Mouse (Mus musculus) forebrain, embryonic 10.5 days (tissue): Measurements from ENCODE around the gene Shroom3. TPM values are rescaled to one million over a fixed set of nuclear protein-coding genes. Genes with fewer than 3 reads are reported as not detected.
A peak's percentile ranks its signal among the peaks of the same experiment; 100 is the strongest.

Experiments
- DNase-seq: peaks from one replicate; pipeline ENCODE4 v3.0.0-alpha.2; 2017; ENCODE audit warnings: low spot score; ENCODE audit errors: extremely low spot score
- H3K27ac ChIP-seq: fragments of 300-500 bp; sonication (generic); 2 replicates; pipeline ENCODE4 v1.5.1; 2016; ENCODE audit warnings: mild to moderate bottlenecking
- H3K27me3 ChIP-seq: fragments of 300-500 bp; sonication (generic); 2 replicates; pipeline ENCODE4 v1.6.1; 2016; ENCODE audit warnings: mild to moderate bottlenecking; ENCODE audit not compliant: poor library complexity, severe bottlenecking
- H3K36me3 ChIP-seq: fragments of 300-500 bp; sonication (generic); replicated peaks from 2 replicates; pipeline ENCODE4 v1.6.1; 2016; ENCODE audit warnings: mild to moderate bottlenecking, moderate library complexity
- H3K4me1 ChIP-seq: fragments of 300-500 bp; sonication (generic); 2 replicates; pipeline ENCODE4 v1.6.1; 2016
- H3K4me3 ChIP-seq: fragments of 300-500 bp; sonication (generic); 2 replicates; pipeline ENCODE4 v1.5.1; 2016; ENCODE audit warnings: mild to moderate bottlenecking, moderate library complexity
- H3K9me3 ChIP-seq: fragments of 300-500 bp; sonication (generic); 2 replicates; pipeline ENCODE4 v1.6.1; 2016; ENCODE audit warnings: mild to moderate bottlenecking, moderate library complexity
- WGBS: fragments of 180-500 bp; shearing (Covaris S2); methylation state at CpG from one replicate; pipeline ENCODE4 v1.1.7; 2016; 5-methylcytosine and 5-hydroxymethylcytosine counted together
- polyA plus RNA-seq: library from polyadenylated mRNA; unstranded; fragments of >200 nt; fragmentation: Nextera tagmentation; extraction: Ambion mirVana; gene quantifications from 2 replicates; pipeline ENCODE4 v1.2.1, GENCODE M21; 2016

Shroom3 gene
- 8.1 and 9.1 TPM in 2 replicates for polyA plus RNA-seq

DNA sequence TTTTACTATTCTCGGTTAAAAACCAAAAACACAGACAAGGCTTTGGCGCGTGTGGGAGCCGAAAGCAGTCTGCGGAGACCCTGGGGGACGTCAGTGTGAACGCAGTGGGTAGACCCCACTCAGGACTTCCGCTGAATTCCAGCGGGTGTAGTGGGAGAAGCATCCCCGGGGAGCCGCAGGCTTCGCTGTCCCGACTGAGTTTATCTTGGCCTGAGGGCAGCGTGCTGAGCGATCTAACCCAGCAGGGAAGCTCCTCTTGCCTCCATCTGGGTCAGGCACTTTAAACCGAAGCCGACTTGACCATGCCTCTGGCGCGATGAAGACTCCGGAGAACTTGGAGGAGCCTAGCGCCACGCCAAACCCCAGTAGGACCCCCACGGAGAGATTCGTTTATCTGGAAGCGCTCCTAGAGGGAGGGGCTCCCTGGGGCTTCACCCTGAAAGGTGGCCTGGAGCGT lies at the start of gene Shroom3:
Gene Shroom3, plus strand, starts transcription at position 85 of the 457 bp plus-strand sequence.
- peak within 1 kb of the TSS; percentile 95 for H3K27ac ChIP-seq
- peak; percentile 68 for DNase-seq
- H3K9me3 ChIP-seq = no peaks in the 10 kb centered on the region
- H3K36me3 ChIP-seq = peaks cover 5% of the 10 kb centered on the region; the same call in 1 of the 2 replicates
- peak within 1 kb of the TSS; percentile 71 for H3K4me3 ChIP-seq
- no peaks in the 10 kb centered on the region for H3K27me3 ChIP-seq
- H3K4me1 ChIP-seq = peaks cover 54% of the 10 kb centered on the region
- WGBS = 0% methylated on average over 26 of the region's 26 CpGs

DNA sequence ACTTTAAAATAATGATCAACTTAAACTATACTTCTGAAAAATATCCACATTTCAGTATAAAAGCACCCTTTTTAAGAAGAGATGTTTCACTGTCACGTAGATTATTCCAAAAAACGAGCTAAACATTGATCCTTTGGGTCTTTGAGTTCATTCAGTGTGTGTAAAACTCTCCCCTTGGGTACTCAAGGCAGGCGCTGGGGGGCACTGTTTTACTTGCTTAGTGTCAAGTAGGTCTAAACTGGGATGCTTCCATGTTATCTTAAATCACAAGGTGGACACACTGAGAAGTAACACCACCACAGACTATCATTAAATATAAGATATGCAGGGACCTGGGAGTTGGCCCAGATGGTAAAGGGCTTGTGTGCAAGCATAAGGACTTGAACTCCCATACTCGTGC lies 49.7 kb upstream of the Shroom3 start:
- no peak for DNase-seq
- H3K27ac ChIP-seq = no peak overlapping the region
- no peaks in the 10 kb centered on the region for H3K36me3 ChIP-seq
- no peak overlapping the region for H3K4me3 ChIP-seq
- WGBS = 62% methylated on average over 4 of the region's 4 CpGs
- H3K4me1 ChIP-seq = no peaks in the 10 kb centered on the region
- no peaks in the 10 kb centered on the region for H3K27me3 ChIP-seq
- H3K9me3 ChIP-seq = no peaks in the 10 kb centered on the region

DNA sequence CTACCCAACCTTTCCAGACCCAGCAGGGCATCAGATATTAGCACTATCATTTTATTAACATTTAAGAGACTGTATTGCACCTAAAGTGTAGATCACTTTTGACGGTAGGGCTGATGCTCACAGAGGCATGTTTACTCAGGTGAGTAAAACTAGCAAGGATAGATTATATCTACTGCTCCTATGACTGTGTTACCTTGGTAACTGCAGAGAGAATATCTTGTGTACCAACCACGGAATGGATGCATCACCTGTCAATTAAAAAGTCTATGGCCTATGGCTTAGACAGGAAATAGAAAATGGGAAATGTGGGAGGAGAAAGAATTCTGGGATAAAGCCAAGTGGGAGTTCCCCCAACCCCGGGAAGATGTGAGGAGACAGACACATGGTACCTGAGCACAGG lies 48.3 kb upstream of the Shroom3 start:
- 78% methylated on average over 3 of the region's 3 CpGs for WGBS

DNA sequence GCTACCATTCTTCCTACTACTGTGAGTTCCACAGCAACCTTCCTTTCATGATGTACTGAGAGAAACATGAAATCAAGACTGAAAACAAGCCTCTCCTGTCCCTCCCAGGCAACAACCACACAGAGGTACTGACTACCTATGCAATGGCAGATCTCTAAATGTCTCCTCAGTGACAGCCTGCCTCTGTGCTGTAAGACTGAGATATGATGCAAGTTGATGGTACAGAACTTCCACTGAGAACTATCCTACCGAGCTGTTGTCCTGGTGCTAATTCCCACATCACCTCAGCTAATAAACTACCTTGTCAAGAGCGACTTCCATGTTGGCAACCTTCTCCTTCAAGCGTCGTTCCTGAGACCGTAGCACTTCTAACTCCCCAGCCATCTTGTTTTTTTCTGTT lies 47.3 kb upstream of the Shroom3 start:
- no peaks in the 10 kb centered on the region for H3K9me3 ChIP-seq
- H3K4me3 ChIP-seq = no peak overlapping the region
- no peak for DNase-seq
- H3K27ac ChIP-seq = no peak overlapping the region
- WGBS = 93% methylated on average over 5 of the region's 5 CpGs
- H3K36me3 ChIP-seq = no peaks in the 10 kb centered on the region
- H3K27me3 ChIP-seq = no peaks in the 10 kb centered on the region
- no peaks in the 10 kb centered on the region for H3K4me1 ChIP-seq

More for the DNA sequence above, 48.3 kb upstream of the Shroom3 start:
- Histone ChIP-seq H3K4me3 (no peak overlapping the region), H3K36me3 (no peaks in the 10 kb centered on the region), H3K27me3 (no peaks in the 10 kb centered on the region), H3K4me1 (no peaks in the 10 kb centered on the region), H3K27ac (no peak overlapping the region), H3K9me3 (no peaks in the 10 kb centered on the region)
- no peak for DNase-seq

DNA sequence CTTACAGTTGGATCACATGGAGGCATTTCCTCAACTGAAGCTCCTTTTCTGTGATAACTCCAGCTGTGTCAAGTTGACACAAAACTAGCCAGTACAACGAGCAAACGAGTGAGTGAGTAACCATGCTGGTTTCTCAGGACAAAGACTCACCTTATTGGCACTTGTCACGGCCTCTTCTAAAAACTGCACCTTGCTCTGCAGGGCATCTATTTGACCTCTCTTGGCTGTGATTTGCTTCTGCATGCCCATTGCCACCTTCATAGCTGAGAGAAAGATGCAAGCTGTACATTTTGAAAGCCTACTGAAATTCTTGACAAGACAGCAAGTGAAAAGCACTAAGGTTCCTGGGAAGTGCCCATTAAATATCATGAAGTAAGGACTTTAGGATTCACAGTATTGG lies 42.4 kb upstream of the Shroom3 start:
- Histone ChIP-seq H3K9me3 (no peaks in the 10 kb centered on the region), H3K27ac (no peak overlapping the region), H3K27me3 (no peaks in the 10 kb centered on the region), H3K4me1 (no peaks in the 10 kb centered on the region), H3K36me3 (no peaks in the 10 kb centered on the region), H3K4me3 (no peak overlapping the region)
- 85% methylated on average over 3 of the region's 3 CpGs for WGBS
- no peak for DNase-seq

DNA sequence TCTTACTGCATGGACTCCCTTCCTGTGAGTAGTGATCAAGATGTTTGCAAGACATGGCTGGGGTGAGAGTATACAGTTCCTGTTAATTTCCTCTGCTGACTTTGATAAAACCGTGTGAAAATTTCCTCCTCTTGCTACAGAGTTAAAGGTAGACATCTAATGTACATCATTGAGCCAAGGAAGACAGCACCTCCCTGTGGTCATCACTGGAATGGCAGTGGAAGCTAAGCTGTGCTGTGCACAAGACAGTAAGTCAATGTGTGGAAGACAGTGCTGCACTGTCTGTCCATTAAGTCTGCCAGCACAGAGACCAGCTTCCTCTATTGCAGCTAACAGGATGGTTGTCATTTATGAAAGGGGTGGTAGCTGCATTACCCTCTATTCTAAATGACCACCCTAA lies 27.0 kb upstream of the Shroom3 start:
- H3K27me3 ChIP-seq = no peaks in the 10 kb centered on the region
- DNase-seq = peak; percentile 55
- no peaks in the 10 kb centered on the region for H3K9me3 ChIP-seq
- H3K27ac ChIP-seq = no peak overlapping the region
- 0 out of 2 replicates have a peak, but pooled peaks cover 5% of the 10 kb centered on the region for H3K36me3 ChIP-seq
- no peaks in the 10 kb centered on the region for H3K4me1 ChIP-seq
- 15% methylated on average over 1 of the region's 1 CpGs for WGBS
- H3K4me3 ChIP-seq = no peak overlapping the region

DNA sequence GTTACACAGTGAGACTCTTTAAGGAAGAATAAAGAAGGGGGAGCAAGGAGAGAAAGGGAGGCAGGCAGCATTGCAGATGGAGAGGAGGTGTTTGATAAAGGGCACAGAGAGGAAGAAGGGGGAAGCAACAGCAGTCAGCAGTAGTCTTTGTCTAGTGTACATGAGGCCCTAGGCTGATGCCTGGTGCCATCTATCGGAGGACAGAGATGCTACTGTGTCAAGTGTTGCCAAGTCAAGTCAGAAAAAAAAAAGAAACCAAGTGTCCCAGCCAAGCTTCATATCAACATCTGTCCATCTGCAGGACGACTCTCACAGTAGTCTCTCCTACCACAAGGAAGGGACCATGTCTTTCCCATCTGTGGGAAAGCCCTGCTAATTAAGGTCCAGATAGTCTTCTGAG lies 18.9 kb upstream of the Shroom3 start:
- Histone ChIP-seq H3K27ac (no peak overlapping the region), H3K36me3 (0 out of 2 replicates have a peak, but pooled peaks cover 5% of the 10 kb centered on the region), H3K4me3 (no peak overlapping the region), H3K27me3 (no peaks in the 10 kb centered on the region), H3K9me3 (no peaks in the 10 kb centered on the region), H3K4me1 (peaks cover under 1% of the 10 kb centered on the region; the same call in 1 of the 2 replicates)
- DNase-seq = no peak
- WGBS = 77% methylated on average over 2 of the region's 2 CpGs

DNA sequence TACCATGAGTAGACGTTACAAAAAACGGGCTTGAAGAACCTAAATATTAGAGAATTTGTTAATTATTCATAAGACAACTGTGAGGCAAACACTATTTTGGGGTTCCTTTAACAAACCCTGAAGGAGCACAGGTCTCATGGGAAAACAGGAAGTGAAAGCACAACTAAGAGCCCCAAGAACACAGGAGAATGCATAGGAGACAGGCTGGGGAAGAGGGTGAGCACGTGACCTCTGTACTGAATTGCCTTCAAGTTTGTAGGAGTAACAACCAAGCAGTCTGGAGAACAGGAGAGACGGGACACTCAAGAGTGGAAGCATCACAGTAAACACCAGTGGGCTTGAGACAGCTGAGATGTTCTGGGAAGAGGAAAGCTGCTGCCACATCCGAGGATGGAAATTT lies 16.4 kb upstream of the Shroom3 start:
- Histone ChIP-seq H3K9me3 (no peaks in the 10 kb centered on the region), H3K4me3 (no peak overlapping the region), H3K36me3 (no peaks in the 10 kb centered on the region), H3K27me3 (no peaks in the 10 kb centered on the region), H3K4me1 (peaks cover 11% of the 10 kb centered on the region), H3K27ac (no peak overlapping the region)
- no peak for DNase-seq
- 82% methylated on average over 5 of the region's 5 CpGs for WGBS

DNA sequence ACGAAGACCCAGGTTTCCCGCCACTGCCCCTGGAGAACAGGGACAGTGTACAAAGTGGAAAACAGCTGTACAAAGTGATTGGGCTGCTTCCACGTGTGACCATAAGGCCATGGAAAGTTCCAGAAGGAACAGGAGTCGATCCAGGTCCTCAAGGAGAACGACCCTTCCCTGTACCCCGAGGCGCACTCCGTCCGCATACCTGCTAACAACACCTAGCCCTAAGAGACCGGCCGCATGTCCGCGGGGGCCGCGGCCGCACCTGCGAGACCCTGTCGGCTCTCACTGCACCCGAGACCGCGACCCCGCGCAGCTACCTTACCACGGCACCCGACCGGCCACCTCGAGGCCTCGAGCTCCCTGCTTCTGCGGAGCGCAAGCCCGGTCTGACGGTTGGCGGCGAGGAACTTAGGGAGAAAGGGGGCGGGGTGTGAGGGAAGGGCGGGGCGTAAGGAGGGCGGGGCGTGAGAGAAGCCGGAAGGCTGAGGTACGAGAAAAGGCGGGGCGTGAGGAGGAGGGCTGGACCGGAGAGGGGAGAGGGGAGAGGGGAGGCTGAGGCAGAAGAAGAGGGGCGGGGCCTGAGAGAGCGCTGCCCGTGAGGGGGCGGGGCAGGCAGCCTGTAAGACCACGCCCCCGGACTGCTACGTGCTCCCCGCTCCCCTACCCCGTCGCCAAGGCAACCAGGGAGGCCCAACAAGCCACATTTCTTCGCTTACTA lies 8.2 kb upstream of the Shroom3 start, which contains the start of gene Ccdc158:
Gene Ccdc158, minus strand, starts transcription at position 413 of the 715 bp plus-strand sequence.
- DNase-seq = peak; percentile 92
- Histone ChIP-seq H3K27me3 (peaks cover 17% of the 10 kb centered on the region), H3K4me3 (peak within 1 kb of the TSS; percentile 57), H3K36me3 (no peaks in the 10 kb centered on the region), H3K27ac (peak within 1 kb of the TSS; percentile 78), H3K4me1 (peaks cover 30% of the 10 kb centered on the region), H3K9me3 (no peaks in the 10 kb centered on the region)
- 15% methylated on average over 51 of the region's 55 CpGs for WGBS

DNA sequence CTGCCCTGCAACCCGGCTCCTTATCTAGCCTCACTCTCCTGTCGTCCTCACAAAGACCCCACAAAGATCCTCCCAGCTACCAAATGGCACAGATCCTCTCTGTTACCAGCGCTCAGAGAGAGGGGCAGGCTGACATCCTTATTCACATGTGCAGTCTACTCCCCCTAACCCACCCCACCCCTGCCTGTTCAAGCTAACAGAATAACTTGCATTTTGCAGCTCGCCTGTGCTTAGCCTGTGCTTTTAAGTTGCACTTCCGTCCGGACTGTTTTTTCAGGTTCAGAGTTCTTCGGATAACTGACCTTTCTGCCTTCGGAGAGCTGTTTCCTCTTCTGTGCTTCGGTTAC lies 7.7 kb upstream of the Shroom3 start:
- peaks cover 27% of the 10 kb centered on the region for H3K4me1 ChIP-seq
- DNase-seq = no peak
- peak overlapping the region; percentile 78 for H3K27ac ChIP-seq
- peak overlapping the region; percentile 57 for H3K4me3 ChIP-seq
- H3K36me3 ChIP-seq = no peaks in the 10 kb centered on the region
- no peaks in the 10 kb centered on the region for H3K9me3 ChIP-seq
- peaks cover 17% of the 10 kb centered on the region for H3K27me3 ChIP-seq
- 4% methylated on average over 9 of the region's 9 CpGs for WGBS

DNA sequence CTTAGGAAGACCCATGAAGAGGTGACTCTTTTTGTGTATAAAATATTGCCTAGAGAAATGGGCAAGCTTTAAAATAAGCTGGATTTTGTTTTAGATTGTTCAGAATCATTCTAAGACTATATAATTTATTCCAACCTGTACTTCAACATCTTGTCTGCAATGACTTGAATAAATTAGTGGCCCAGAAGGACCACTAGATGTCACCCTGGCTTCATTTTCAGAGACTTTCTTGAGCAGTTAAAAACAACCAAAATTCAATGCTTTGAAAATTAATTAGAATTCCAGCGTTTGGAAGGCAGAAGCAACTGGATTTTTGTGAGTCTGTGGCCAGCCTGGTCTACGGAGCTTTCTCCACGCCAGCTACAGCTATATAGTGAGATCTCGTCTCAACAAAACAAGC lies 3.8 kb upstream of the Shroom3 start:
- DNase-seq = peak; percentile 30
- Histone ChIP-seq H3K36me3 (no peaks in the 10 kb centered on the region), H3K27ac (no peak overlapping the region), H3K9me3 (no peaks in the 10 kb centered on the region), H3K4me1 (peaks cover 51% of the 10 kb centered on the region), H3K4me3 (no peak overlapping the region), H3K27me3 (peaks cover 12% of the 10 kb centered on the region)
- WGBS = 39% methylated on average over 4 of the region's 4 CpGs

DNA sequence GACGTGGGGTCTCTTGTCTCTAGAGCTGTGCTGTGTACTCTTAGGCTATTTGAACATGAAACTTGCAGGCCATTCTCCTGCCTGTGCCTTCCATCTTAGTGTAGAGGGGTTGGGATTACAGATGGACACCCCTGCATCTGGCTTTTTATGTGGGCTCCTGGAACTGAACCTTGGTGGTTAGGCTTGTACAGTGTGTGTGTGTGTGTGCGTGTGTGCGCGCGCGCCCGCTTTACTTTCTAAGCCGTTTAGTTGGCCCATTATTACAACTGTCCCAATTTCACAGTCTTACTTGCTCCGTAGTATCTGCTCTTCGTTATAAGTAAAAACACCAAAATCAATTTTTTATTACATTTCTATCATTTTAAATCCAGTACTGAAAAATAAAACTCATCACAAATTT lies 1.4 kb upstream of the Shroom3 start:
- Histone ChIP-seq H3K36me3 (peaks cover 5% of the 10 kb centered on the region; the same call in 1 of the 2 replicates), H3K27me3 (peaks cover 1% of the 10 kb centered on the region; the same call in 1 of the 2 replicates), H3K27ac (peak overlapping the region; percentile 41), H3K9me3 (no peaks in the 10 kb centered on the region), H3K4me1 (peaks cover 44% of the 10 kb centered on the region), H3K4me3 (no peak overlapping the region)
- DNase-seq = no peak
- 86% methylated on average over 10 of the region's 10 CpGs for WGBS

DNA sequence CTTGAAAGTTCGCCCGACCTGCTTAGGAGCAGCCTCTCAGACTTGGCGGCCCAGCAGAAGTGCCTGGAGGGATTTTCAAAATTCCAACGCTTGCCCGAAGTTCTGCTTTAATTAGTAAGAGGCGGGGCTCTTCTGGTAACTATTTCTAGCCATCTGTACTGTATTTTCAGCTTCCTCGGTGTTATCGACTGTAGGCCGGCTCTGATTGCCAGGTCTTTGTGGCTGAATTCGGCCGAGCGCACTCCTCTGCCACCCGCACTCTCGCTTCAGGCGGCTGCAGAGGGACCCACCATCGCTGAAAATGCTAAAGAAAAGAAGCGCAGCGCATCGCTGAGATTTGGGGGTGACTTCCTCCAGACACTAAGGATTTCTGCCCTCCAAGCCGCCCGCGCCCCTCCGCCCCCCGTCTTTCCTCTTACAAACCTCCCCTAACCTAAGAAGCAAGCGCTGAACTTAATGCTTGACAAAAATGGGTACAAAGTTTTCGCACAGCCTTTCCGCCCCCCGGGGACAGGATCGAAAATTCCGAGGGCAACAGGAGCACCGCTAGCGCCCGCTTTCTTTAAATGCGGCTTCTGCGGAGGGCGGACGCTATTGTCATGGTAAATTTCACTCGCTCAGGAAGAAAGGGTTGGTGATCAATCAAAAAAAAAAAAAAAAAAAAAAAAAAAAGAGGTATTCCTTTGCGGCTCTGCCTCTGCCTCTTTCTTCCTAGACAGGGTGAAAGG lies 450 bp upstream of the Shroom3 start:
- DNase-seq = peak; percentile 71
- Histone ChIP-seq H3K4me3 (peak overlapping the region; percentile 71), H3K27ac (peak overlapping the region; percentile 95), H3K27me3 (no peaks in the 10 kb centered on the region), H3K9me3 (no peaks in the 10 kb centered on the region), H3K4me1 (peaks cover 49% of the 10 kb centered on the region), H3K36me3 (peaks cover 5% of the 10 kb centered on the region; the same call in 1 of the 2 replicates)
- whole genome bisulfite sequencing = under 1% methylated on average over 39 of the region's 39 CpGs
